Mouse (Mus musculus) kidney, postnatal 36 days (tissue): ENCODE data around the gene Them7.
A peak's percentile ranks its signal among the peaks of the same experiment; 100 is the strongest.

Experiments
- DNase-seq, 2 experiments: peaks; one replicate each; pipeline ENCODE4 v3.0.0; 2021 to 2022; ENCODE audit warnings: mixed read lengths in 2 of 2

Them7 gene

DNA sequence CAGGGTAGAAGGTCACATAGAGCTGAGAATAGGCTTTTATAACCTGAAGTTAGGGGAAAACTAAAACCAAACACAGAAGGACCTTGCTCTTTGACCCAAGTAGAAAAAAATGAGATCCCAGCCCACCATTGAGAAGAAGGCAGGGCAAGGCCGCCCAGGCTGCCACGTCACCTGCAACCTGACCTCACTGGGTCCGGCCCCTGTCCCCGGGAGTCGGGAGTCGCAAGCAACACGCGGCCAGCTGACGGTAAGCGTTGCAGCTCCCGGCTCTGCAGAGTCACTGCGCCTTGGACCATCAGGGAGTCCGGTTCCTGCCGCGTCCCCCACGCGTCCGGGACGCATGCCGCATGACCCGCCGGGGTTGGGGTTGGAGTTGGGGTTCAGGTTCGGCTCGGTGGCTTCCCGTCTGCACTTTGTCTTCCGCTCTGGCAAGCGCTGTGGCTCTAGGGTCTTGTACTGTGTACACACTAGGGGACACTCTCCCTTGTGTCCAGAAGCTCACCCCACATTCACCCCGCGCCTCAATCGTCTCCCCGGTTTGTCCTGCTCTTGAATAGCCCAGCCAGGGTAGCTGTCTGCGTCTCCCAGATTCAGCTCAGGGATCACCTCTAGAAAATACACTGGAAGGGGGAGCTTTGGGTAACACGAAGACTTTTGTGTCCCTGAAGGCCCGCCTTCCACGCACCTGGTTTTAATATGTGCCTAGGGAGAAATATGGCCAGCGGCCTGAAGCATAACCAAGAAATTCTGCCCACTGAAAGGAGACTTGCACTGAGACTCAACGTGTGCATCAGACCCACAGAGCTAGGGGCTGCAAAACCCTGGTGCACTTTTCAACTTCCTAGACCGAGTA lies at the start of gene Them7:
TSS of gene Them7 (plus strand) at position 187 of the 853 bp plus-strand sequence.
- DNase-seq: peak; percentile 89 to 91

DNA sequence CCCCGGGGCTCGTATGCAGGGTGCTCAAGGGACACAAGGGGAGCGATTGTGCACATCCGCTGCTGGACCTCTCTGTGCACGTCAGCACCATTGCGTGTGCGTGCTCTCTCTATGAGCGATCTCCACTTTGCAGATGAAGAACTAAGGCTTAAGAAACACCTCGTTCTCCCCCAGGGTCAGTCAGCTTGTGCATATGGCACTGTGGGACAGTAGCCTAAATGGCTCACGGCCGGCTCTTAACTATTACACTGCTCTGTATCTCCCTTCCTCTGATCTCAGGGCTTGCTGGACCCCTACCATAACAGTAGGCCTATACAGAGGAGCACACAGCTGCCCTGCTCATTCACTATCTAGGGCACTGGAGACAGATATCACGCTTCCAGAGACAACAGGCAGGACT lies 45.2 kb upstream of the Them7 start:
- no peak for DNase-seq

DNA sequence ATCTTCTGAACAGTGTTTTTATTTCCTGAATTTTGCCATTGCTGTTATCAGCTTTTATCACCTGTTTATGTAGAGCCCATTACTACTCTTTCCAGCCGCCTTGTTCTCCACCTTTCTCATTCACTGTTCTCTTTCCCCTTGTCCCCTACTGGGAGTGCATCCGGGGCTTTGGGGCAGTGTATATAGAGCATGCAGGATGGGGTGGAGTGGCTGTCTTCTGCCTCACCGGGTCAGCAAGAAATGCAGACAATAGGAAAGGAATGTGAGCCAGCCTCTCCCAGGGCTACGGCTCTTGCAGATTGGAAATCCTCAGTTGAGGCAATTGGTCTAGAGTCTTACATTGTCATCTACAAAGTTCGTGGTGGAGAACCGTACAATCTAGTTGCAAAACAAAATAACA lies 41.6 kb upstream of the Them7 start:
- no peak for DNase-seq

DNA sequence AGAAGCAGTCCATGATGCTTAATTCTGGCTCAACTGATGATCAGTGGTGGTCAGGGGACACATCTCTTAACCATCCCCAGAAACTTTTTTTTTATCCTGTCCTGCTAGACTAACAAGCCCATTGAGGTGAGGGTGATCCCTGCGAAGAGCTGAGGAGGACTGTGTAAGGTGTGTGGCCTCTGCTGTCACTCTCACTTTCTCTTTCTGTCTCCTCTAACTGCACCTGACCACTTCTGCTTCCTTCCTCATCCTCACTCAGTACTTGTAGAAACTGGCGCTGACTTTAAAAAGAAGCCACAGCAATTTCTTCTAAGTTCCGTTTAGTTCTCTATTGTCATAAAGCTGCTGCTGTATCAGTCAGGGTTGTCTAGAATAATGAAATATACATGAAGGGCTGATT lies 39.0 kb upstream of the Them7 start:
- no peak for DNase-seq

DNA sequence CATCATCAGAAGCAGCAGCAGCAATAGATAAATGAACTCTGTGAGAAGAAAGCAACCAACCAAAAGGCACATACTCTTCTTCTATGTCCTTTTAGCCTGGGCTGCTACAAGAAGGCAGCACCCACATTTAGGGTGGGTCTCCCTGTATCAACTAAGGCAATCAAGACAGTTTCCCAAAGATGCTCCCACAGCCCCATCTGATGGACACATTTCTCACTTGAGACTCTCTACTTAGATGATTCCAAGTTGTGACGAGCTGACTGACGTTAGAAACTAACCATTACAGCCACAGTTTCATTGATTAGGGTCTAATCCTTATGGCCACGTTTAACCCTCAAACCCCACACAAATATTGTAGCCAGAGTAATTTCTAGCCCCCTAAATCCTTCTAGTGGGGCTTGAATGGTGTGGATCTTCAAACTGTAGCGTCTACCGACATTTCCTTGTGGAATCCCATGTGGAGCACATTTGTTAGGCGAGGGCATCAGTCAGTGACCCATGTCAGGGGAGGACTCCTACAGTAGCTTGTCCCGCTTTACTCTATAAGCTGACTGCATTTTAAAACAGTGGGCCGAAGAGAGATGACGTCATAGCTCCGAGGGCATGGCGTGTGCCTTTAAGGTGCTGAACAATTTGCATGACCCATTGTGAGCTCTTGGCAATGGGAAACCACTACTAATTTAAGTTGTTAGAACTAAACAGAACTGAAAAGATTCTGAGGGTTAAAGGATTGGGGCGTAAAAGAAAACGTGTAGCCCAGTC lies 38.2 kb upstream of the Them7 start:
- no peak for DNase-seq

DNA sequence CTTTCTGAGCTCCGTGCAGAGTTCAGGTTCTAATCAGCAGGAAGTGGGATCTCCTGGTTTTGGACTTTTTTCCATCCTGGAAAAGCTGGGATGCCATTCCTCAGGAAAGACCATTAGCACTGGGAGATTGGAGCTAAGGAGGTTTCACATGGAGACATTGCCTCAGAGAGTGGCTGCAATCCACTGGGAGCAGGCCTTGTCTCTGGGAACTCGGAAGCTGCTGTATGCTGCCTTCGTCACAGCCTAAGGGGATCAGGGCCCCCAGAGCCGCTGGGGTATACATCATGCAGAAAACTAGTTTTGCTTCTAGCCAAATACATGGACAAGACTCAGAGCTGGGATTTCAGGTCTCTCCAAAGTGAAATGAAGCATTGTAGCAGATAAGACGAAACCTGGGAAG lies 37.5 kb upstream of the Them7 start:
- DNase-seq: no peak

DNA sequence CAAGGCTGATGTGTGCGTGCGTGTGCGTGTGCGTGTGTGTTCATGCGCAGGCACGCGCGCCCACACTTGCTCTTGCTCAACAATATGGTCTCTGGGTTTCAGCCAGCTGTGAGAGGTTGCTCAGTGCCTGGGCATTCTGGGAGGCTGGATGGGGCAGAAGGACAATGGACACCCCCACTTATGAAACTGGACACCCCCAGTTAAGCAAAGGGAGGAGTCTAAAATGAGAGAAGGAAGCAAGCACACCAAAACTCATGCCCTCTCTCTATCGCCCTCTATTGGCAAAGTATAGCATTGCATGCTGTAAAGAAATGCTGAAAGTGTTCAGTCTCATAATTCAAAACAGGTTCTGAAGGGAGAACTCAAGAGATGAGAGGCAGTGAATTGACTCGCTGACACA lies 35.9 kb upstream of the Them7 start:
- peak; percentile 6 to 23 for DNase-seq

DNA sequence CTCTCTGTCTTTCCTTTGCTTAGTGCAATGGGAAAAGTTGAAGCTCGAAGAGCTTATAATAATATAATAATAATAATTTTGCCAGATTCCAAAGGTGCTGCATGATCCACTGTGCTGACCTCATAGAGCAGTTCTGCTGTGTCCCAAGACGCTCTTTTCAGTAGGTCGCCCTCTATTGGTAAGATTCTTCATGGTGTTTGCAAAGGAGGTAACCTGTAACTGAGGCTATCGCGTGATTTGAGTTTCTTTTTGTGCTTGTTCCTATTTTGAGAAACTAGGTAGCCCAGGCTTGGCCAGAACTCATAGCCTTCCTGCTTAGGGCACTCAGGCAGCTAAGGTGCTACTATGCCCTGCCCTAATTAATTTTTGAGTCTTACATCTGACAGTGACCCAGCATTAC lies 34.8 kb upstream of the Them7 start:
- peak; percentile 16 to 66 for DNase-seq

DNA sequence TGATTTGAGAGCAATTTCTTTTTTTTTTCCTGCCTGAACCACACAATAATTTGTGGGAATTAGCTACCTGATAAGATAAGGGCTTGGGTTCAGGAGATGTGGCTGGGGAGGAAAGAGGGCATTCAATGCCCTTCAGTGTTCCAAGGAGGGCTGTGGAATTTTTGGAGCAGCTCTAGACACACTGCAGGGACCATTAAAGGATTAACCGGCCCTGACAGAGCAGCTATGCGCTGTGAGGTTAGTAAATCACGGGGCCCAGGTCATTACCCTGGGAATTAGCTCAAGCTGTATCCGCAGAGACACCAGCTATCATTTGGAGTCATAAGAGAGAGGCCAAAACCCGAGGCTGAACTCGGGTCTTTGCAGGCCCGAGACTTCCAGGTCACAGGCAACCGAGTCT lies 24.0 kb upstream of the Them7 start:
- peak; percentile 18 to 26 for DNase-seq

DNA sequence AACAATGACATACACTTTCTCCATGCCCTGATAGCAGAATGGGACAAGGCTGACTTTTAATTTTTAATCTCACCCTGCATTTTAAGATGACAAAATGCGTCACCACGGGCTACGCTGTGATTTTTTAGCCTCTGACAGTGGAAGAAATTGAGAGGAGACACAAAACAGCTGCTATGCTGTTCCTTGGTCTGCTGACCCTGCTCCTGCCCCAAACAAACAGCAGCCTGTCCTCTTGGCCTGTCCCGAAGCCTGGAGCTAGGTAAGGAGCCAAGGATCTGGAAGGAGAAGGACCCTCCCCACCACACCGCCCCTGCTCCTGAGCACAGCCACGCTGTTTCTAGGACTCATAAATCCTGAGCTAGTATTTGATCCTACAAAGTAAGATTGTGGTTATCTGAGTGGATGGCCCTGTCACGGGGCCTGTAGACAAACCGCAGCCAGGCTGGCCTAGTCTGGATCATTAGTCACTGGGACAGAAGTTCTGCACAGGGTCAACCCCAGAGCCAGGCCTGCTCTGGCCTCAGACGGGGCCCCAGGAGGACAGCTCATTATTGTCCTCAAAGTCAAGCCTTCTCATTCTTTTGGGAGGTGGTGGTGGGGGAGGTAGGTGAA lies 17.5 kb upstream of the Them7 start:
- DNase-seq: peak; percentile 26

DNA sequence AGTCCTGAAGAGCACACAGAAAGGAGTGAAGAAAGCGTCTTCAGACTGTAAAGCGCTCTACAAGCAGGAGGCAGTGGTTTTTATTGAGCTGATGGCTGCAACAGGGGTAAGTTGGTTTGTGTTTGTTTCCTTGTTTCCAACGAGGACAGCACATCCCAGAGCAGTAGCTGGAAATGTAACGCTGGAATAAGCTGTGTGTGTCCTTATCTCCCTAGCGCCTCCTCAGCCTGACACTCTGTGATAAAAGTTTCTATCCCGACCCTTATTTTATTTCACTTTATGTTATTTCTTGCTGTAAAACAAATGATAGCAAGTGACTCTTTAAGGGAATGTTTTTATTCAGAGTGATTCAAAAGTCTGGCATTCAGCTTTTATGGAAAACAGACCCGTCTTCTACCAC lies 11.3 kb upstream of the Them7 start:
- DNase-seq: no peak

DNA sequence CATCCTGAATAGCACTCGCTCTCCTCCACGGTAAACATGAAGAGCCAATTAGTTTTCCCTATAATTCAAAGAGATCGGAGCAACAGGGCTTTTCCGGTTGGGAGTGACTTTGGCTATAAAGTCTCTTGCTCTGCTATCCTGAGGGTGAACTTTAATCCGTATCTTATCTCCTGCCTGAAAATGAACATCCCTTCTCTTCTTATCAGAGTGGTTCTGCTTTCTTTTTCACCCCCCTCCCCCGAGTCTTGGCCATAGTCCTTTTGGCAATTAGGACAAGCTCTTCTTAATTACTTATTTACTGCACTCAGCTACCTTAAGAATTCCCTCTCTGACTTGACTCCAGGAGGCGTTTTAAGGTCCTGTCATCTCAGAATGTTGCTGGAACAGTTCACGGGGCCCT lies 8.2 kb upstream of the Them7 start:
- peak; percentile 48 to 60 for DNase-seq

DNA sequence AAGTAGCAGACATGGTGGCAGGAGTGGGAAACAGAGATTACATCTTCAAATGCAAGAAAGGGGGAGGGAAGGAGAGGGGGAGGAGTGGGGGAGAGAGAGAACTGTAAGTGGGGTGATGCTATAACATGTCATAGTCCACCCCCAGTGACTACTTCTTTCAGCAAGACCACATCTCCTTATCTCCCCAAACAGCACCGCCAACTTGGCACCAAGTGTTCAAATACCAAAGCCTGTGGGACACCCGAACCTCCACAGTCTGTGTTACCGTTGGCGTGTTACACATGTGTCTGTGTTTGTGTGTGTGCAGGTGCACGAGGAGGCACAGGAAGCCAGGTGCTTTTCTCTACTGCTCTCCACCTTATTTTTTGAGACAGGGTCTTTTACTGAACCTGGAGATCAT lies 4.9 kb upstream of the Them7 start:
- DNase-seq: no peak

DNA sequence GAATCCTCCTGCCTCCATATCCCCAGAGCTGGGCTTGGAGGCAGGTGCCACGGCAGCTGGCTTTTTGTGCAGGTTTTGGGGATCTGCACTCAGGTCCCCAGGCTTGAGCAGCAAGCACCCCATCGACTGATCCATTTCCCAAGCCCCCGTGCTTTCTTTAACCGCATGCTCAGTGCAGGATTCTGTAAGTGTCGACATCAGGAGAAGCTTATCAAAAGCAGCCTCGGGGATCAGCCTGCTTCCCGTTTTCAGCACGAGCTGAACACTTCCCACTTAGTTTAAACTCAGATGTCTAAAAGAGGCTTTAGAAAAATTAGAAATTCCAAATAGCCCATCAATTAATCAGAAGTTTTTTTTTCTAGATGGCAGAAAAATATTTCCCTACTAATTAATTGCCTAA lies 4.5 kb upstream of the Them7 start:
- DNase-seq: no peak

DNA sequence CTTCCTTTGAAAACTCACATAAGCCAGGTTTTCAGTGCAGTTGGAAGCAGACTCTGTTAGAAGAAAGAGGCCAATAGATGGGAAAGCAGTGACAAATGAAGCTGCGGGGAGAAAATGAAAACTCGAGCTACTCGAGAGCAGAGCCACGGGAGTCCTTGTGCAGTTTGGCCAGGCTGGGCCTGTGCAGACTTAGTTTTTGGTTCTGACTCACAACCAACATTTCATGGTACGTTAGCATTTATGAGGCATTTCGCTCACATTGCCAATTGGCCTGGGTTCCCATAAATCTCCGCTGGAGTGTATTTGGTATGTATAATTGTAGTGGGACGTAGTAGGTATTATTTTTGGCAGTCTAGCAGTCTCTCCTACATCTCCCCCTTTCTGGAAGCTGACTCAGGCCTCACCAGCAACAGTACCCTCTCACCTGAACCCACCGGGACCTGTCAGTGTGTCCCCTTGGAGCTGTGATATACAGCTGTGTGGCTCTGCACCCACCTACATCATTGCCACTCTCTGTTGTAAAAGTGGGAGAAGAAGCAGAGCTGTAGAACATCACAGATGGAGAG lies 3.3 kb upstream of the Them7 start:
- DNase-seq: no peak

DNA sequence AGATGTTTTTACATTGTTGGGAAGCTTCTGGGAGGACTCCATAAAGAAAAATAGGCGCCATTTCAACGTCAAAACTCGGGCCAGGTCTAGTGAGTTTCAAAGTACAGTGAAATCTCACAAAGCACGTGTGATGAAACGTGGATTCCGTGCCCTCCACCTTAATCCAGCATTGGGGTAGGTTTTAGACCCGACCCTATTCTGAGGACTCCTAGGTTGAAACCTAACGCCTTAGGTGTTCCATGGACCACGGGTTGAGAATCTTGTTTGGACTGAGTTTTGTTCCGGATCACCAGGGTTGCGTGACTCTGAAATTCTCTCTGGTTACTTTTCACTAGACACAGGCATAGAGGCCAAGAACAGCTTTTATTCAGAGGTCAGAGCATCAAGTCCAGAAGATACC lies 514 bp upstream of the Them7 start:
- DNase-seq: peak; percentile 73 to 84

DNA sequence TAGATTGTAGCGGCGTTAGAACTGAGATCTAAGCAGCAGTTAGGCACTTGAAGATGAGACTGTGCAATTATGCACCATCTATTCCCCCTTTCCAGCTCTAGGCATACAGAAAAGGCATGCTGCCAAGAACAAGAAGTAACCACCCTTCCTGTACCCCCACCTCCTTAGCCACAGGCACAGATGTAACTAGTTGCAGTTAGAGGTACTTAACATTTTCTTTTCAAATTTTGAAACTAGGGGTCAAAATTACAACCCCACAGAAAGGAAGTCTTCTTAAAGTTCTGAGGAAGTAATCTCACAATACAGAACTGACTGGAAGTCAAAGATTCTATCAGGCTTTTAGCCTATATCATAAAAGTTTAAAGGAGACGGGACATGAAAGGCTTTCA lies 861 bp downstream of the Them7 start:
- peak in 1 of 2 experiments; percentile 17 for DNase-seq

DNA sequence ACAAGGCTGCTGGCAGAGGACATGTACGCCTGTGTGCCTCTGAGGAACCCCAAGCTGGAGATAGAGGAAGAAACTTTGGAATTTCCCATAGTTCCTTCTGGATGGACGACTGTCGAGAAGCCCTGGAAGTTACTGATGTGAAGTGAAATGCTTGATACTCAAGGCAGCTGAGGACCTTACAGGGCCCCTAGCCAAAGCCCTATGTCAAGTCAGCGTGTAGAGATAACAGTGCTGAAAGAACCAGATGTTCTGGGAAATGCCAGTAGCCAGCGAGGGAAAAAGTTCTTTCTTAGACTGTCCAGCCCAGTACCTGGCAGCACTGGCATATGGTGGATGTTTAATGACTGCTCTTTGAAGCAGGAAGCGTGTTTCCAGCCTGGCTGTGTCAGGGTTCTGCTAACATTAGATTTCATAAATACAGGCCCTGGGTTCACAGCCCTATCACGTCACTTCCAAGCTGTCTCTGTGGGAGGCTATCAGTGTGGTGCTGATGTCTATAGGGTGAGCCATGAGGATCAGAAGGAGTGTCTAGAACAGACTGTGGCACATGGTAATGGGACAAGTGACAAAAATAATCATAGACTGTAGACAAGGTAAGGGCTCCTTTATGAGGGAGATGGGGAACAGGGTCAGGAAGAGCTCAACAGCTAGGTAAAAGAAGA lies 2.3 kb downstream of the Them7 start:
- DNase-seq: no peak

DNA sequence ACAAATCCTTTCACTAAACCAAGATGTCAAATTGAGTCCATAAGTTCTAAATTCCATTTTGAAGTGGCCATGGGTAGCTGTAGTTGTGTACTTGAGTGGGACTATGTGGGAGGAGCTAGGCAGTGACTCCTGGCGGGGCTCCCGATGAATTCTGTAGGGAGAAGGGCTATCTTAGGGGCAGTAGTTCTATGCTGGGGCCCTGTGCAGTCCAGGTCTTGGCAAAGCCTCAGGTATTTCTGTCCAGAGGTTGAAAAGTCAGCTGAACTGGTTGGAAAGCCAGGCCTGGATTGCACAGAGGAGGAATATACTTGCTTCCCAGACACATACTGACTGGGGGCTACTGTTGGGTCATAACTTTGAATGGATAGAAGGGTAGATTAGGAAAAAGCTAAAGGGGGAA lies 4.3 kb downstream of the Them7 start:
- peak; percentile 76 to 85 for DNase-seq

DNA sequence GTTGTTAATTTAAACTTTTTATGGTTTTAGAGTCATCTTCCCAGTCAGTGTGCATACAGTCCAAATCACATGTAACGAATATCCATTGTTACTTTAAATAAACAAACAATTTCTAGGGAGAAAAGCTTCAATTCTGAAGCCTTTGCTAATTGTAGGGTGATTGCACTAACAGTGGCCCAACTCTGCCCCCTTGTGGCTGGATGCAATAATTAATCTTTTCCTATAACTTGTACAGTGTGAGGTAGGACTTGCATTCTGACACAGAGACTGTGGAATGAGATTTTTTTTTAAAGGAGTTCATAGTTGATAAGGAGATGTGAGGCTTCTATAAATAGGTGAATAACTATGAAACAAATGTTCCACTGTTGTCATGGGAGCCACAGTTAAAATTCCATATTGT lies 6.2 kb downstream of the Them7 start:
- peak; percentile 63 to 90 for DNase-seq

DNA sequence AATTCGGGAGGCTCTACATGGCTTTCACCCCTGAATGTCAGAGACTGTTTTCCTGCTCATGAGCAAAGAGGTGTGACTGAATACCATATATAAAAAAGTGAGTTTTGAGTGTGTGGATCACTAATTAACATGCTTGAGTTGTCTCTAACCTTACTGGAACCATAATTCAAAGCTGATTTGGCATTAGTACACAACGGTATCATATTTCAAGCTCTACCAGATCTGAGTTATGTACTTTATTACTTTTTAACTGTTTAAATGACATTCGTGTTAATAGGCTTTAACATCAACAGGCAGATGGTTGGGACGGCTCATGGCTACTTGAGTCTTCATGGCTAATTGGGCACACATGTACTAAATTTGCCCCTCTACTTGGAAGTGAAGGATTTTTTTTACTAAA lies 8.3 kb downstream of the Them7 start:
- no peak for DNase-seq

DNA sequence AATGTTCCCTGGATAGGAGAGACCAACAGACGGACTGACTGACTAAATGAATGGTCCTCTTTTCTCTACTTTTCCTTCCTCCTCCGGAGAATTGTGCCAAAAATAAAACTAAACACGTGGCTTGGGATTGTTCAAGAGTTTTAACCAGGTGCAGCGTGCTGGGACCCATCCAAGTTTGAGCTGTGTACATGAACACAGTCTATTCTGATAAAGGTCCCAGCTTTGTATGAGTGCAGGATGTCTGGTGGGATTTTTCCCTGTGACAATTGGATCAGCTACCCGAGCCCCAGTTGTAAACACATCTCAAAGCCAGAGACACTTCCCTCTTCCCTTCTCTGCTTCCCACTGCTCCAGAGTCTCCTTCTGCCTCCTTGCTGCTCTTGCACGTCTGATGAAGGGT lies 10.2 kb downstream of the Them7 start:
- DNase-seq: peak; percentile 33 to 60
